Mouse (Mus musculus) heart, embryonic 12.5 days (tissue): ENCODE results near the gene Pigf. TPM values are rescaled to one million over a fixed set of nuclear protein-coding genes. Genes with fewer than 3 reads are reported as not detected.

Source experiments
- ATAC-seq: fragments of 200-750 bp; cut with Nextera tagmentation; 2 replicates; pipeline ENCODE4 v1.8.0; 2017; ENCODE audit warnings: moderate TSS enrichment, moderate library complexity; ENCODE audit not compliant: insufficient number of reproducible peaks, low FRiP score
- H3K27ac ChIP-seq: fragments of 300-500 bp; sonication (generic); 2 replicates; pipeline ENCODE4 v1.5.1; 2016; ENCODE audit warnings: mild to moderate bottlenecking, moderate library complexity; ENCODE audit not compliant: poor library complexity, severe bottlenecking
- H3K27me3 ChIP-seq: fragments of 300-500 bp; sonication (generic); replicated peaks from 2 replicates; pipeline ENCODE4 v1.6.1; 2016; ENCODE audit warnings: mild to moderate bottlenecking, moderate library complexity
- H3K36me3 ChIP-seq: fragments of 300-500 bp; sonication (generic); 2 replicates; pipeline ENCODE4 v1.6.1; 2016; ENCODE audit warnings: mild to moderate bottlenecking, moderate library complexity
- H3K4me1 ChIP-seq: fragments of 300-500 bp; sonication (generic); replicated peaks from 2 replicates; pipeline ENCODE4 v1.6.1; 2016; ENCODE audit warnings: mild to moderate bottlenecking
- H3K4me2 ChIP-seq: fragments of 300-500 bp; sonication (generic); 2 replicates; pipeline ENCODE4 v1.6.1; 2016; ENCODE audit warnings: mild to moderate bottlenecking, moderate library complexity
- H3K4me3 ChIP-seq: fragments of 300-500 bp; sonication (generic); 2 replicates; pipeline ENCODE4 v1.5.1; 2016; ENCODE audit warnings: mild to moderate bottlenecking
- H3K9ac ChIP-seq: fragments of 300-500 bp; sonication (generic); 2 replicates; pipeline ENCODE4 v1.6.1; 2016; ENCODE audit warnings: mild to moderate bottlenecking, moderate library complexity
- H3K9me3 ChIP-seq: fragments of 300-500 bp; sonication (generic); replicated peaks from 2 replicates; pipeline ENCODE4 v1.6.1; 2016; ENCODE audit warnings: mild to moderate bottlenecking, moderate library complexity
- WGBS: fragments of 180-500 bp; shearing (Covaris S2); methylation state at CpG from one replicate; pipeline ENCODE4 v1.1.7; 2016; 5-methylcytosine and 5-hydroxymethylcytosine counted together
- polyA plus RNA-seq: library from polyadenylated mRNA; unstranded; fragments of >200 nt; fragmentation: Nextera tagmentation; extraction: Ambion mirVana; gene quantifications from 2 replicates; pipeline ENCODE4 v1.2.1, GENCODE M21; 2016

Gene Pigf
- polyA plus RNA-seq, 1 experiment from 2014 or later: 21.5 TPM

- peaks cover 20% of the 10 kb centered on the region for H3K36me3 ChIP-seq
- no peak overlapping the region for H3K27ac ChIP-seq
- peak overlapping the region; percentile 79 for H3K9ac ChIP-seq
- 1% methylated on average over 55 of the region's 55 CpGs for WGBS
- no peaks in the 10 kb centered on the region for H3K27me3 ChIP-seq
- ATAC-seq: peak; percentile 66
- H3K4me1 ChIP-seq: peaks cover 15% of the 10 kb centered on the region
- peak overlapping the region; percentile 89 for H3K4me3 ChIP-seq
- peak overlapping the region; percentile 98 for H3K4me2 ChIP-seq
- 0 out of 2 replicates have a peak, but pooled peaks cover 3% of the 10 kb centered on the region for H3K9me3 ChIP-seq
These were observed 539 bp downstream of the Pigf start for GRCm38 (mm10) chr17:87024491-87025242.

DNA sequence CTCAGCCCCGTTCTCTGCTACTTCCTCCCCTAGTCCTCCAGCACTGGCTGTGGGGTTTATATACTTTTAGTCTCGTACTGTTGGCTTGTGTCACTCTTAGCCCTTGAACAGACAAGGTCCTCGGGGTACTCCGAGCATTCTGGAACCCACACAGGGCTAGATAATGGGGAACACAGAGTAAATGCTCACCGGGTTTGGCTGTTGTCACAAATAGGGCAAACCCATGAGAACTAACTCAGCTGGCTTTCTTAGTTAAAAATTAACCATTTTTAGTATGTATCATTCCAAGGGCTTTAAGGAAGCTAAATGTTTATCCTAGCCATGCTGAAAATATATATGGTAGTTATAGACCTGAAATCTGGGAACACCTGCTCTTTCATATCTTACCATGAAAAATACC lies 5.5 kb downstream of the Pigf start:
- H3K27me3 ChIP-seq: no peaks in the 10 kb centered on the region
- no peak for ATAC-seq
- no peaks in the 10 kb centered on the region for H3K9me3 ChIP-seq
- H3K4me2 ChIP-seq: no peak overlapping the region
- no peak overlapping the region for H3K9ac ChIP-seq
- H3K4me1 ChIP-seq: peaks cover 9% of the 10 kb centered on the region; the same call in 1 of the 2 replicates
- H3K36me3 ChIP-seq: peaks cover 8% of the 10 kb centered on the region; the same call in 1 of the 2 replicates
- WGBS: 86% methylated on average over 5 of the region's 5 CpGs
- no peak overlapping the region for H3K27ac ChIP-seq
- H3K4me3 ChIP-seq: no peak overlapping the region

- no peaks in the 10 kb centered on the region for H3K27me3 ChIP-seq
- no peak overlapping the region for H3K4me3 ChIP-seq
- no peak for ATAC-seq
- 87% methylated on average over 13 of the region's 13 CpGs for WGBS
- H3K4me1 ChIP-seq: no peaks in the 10 kb centered on the region
- H3K9me3 ChIP-seq: no peaks in the 10 kb centered on the region; the same call in 1 of the 2 replicates
- H3K27ac ChIP-seq: no peak overlapping the region
- no peak overlapping the region for H3K4me2 ChIP-seq
- peaks cover 15% of the 10 kb centered on the region for H3K36me3 ChIP-seq
- H3K9ac ChIP-seq: no peak overlapping the region
These were observed 13.7 kb downstream of the Pigf start for GRCm38 (mm10) chr17:87011301-87012019.

DNA sequence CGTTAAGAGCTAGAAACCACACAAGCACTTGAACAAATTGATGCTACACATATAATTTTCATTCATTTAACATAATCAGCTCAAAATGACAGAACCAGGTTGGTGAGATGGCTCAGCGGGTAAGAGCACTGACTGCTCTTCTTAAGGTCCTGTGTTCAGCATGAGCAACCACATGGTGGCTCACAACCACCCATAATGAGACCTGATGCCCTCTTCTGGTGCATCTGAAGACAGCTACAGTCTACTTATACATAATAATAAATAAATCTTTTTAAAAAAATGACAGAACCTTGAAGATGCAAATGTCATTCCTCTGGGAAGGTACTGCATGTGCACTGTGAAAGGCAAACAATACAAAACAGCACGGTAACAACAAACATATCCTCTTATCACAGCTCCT lies 16.3 kb downstream of the Pigf start:
- Histone ChIP-seq H3K9me3 (no peaks in the 10 kb centered on the region; the same call in 1 of the 2 replicates), H3K4me1 (no peaks in the 10 kb centered on the region), H3K4me2 (no peak overlapping the region), H3K36me3 (peaks cover 14% of the 10 kb centered on the region), H3K4me3 (no peak overlapping the region), H3K27ac (no peak overlapping the region), H3K27me3 (no peaks in the 10 kb centered on the region), H3K9ac (no peak overlapping the region)
- ATAC-seq: no peak
- WGBS: 84% methylated on average over 3 of the region's 3 CpGs

- Histone ChIP-seq H3K36me3 (peaks cover 32% of the 10 kb centered on the region), H3K27ac (no peak overlapping the region), H3K9ac (no peak overlapping the region), H3K4me1 (no peaks in the 10 kb centered on the region), H3K27me3 (no peaks in the 10 kb centered on the region), H3K9me3 (no peaks in the 10 kb centered on the region), H3K4me2 (no peak overlapping the region), H3K4me3 (no peak overlapping the region)
- WGBS: 86% methylated on average over 6 of the region's 6 CpGs
- ATAC-seq: no peak
These were observed 27.9 kb downstream of the Pigf start for GRCm38 (mm10) chr17:86997323-86997722.

GRCm38 (mm10) chr17:86991306-86991705 lies 33.9 kb downstream of the Pigf start:
- Histone ChIP-seq H3K4me3 (no peak overlapping the region), H3K27ac (no peak overlapping the region), H3K4me2 (no peak overlapping the region), H3K4me1 (peaks cover 47% of the 10 kb centered on the region), H3K27me3 (no peaks in the 10 kb centered on the region), H3K9me3 (no peaks in the 10 kb centered on the region), H3K9ac (no peak overlapping the region), H3K36me3 (peaks cover 11% of the 10 kb centered on the region)
- WGBS: 90% methylated on average over 8 of the region's 8 CpGs
- ATAC-seq: no peak

GRCm38 (mm10) chr17:86988601-86989184 lies 36.5 kb downstream of the Pigf start:
- H3K4me2 ChIP-seq: no peak overlapping the region
- H3K9ac ChIP-seq: 0 out of 2 replicates have a peak overlapping the region, but pooled peaks have one; percentile 45
- no peak overlapping the region for H3K4me3 ChIP-seq
- no peak overlapping the region for H3K27ac ChIP-seq
- WGBS: 52% methylated on average over 6 of the region's 6 CpGs
- peaks cover 67% of the 10 kb centered on the region for H3K4me1 ChIP-seq
- ATAC-seq: no peak
- H3K27me3 ChIP-seq: no peaks in the 10 kb centered on the region
- no peaks in the 10 kb centered on the region for H3K9me3 ChIP-seq
- peaks cover 12% of the 10 kb centered on the region for H3K36me3 ChIP-seq

- Histone ChIP-seq H3K4me3 (no peak overlapping the region), H3K27me3 (no peaks in the 10 kb centered on the region), H3K9ac (no peak overlapping the region), H3K27ac (no peak overlapping the region), H3K4me2 (no peak overlapping the region), H3K36me3 (peaks cover 17% of the 10 kb centered on the region), H3K9me3 (no peaks in the 10 kb centered on the region), H3K4me1 (peaks cover 67% of the 10 kb centered on the region)
- WGBS: 85% methylated on average over 5 of the region's 5 CpGs
- ATAC-seq: no peak
These were observed 37.0 kb downstream of the Pigf start for GRCm38 (mm10) chr17:86988161-86988560.

DNA sequence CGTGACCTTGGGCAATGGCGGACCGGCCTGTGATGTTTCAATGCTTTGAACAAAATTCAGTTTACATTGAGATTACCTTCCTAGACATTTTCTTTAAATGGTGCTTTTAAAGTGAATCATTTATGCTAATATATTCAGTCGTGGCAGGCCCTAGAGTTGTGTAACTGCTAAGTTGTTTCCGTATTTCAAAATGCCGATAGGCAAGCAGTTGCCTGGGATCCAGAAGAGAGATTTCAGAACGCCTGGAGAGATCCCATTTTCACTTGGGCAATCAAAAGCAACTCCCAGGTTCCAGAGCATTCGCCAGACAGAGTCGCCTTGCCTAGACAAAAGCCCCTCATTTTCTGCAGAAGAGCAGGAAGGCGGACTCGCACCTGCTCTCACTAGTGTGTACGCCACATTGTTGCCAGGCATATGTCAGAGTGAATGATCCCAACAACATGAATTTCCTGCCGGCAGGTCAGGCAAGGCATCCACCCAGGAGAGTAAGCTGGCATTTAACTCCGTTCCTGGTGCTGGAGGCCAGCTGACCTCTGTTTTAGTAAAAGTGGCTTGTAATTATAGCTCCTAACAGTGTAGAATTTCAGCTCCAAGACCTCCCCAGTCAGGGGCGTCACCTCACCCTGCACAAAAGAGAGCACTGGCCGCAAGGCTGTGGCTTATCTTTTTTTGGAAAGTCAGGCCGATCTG lies 38.6 kb downstream of the Pigf start:
- H3K4me2 ChIP-seq: peak overlapping the region; percentile 53
- peaks cover 27% of the 10 kb centered on the region for H3K36me3 ChIP-seq
- H3K4me3 ChIP-seq: no peak overlapping the region
- 55% methylated on average over 17 of the region's 17 CpGs for WGBS
- peaks cover 76% of the 10 kb centered on the region for H3K4me1 ChIP-seq
- H3K9me3 ChIP-seq: no peaks in the 10 kb centered on the region
- no peak for ATAC-seq
- H3K27me3 ChIP-seq: no peaks in the 10 kb centered on the region
- peak overlapping the region; percentile 53 for H3K27ac ChIP-seq
- H3K9ac ChIP-seq: peak overlapping the region; percentile 59; the same call in 1 of the 2 replicates

GRCm38 (mm10) chr17:86982497-86982896 lies 42.7 kb downstream of the Pigf start:
- 0 out of 2 replicates have a peak, but pooled peaks have one; percentile 51 for ATAC-seq
- no peaks in the 10 kb centered on the region for H3K27me3 ChIP-seq
- H3K27ac ChIP-seq: no peak overlapping the region
- no peak overlapping the region for H3K4me3 ChIP-seq
- peaks cover 52% of the 10 kb centered on the region for H3K36me3 ChIP-seq
- no peak overlapping the region for H3K4me2 ChIP-seq
- H3K4me1 ChIP-seq: peaks cover 41% of the 10 kb centered on the region
- 59% methylated on average over 9 of the region's 9 CpGs for WGBS
- H3K9me3 ChIP-seq: no peaks in the 10 kb centered on the region
- H3K9ac ChIP-seq: no peak overlapping the region

DNA sequence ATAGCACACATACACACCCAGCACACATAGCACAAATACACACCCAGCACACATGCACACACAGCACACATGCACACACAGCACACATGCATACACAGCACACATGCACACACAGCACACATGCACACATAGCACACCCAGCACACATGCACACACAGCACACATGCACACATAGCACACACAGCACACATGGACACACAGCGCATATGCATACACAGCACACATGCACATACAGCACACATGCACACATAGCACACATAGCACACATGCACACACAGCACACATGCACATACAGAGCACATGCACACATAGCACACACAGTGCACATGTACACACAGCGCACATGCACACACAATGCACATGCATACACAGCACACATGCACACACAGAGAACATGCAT lies 43.5 kb downstream of the Pigf start:
- Histone ChIP-seq H3K4me2 (no peak overlapping the region), H3K27me3 (no peaks in the 10 kb centered on the region), H3K4me1 (peaks cover 33% of the 10 kb centered on the region), H3K9ac (no peak overlapping the region), H3K27ac (no peak overlapping the region), H3K4me3 (no peak overlapping the region), H3K9me3 (no peaks in the 10 kb centered on the region), H3K36me3 (peaks cover 54% of the 10 kb centered on the region)
- ATAC-seq: no peak
- 97% methylated on average over 2 of the region's 2 CpGs for WGBS
